Mouse (Mus musculus): ENCODE measurements around the gene Gm45711. TPM values are rescaled to one million over a fixed set of nuclear protein-coding genes. Genes with fewer than 3 reads are reported as not detected.

The Gm45711 gene
- not detected for polyA plus RNA-seq (2017; shearing (Covaris generic))

GRCm38 (mm10) chr8:104309441-104310155 lies at the start of gene Gm45711, which contains the start of gene Cmtm1:
TSS of gene Gm45711 (minus strand) at chr8:104310081.
TSS of gene Cmtm1 (minus strand) at chr8:104310145.

DNA sequence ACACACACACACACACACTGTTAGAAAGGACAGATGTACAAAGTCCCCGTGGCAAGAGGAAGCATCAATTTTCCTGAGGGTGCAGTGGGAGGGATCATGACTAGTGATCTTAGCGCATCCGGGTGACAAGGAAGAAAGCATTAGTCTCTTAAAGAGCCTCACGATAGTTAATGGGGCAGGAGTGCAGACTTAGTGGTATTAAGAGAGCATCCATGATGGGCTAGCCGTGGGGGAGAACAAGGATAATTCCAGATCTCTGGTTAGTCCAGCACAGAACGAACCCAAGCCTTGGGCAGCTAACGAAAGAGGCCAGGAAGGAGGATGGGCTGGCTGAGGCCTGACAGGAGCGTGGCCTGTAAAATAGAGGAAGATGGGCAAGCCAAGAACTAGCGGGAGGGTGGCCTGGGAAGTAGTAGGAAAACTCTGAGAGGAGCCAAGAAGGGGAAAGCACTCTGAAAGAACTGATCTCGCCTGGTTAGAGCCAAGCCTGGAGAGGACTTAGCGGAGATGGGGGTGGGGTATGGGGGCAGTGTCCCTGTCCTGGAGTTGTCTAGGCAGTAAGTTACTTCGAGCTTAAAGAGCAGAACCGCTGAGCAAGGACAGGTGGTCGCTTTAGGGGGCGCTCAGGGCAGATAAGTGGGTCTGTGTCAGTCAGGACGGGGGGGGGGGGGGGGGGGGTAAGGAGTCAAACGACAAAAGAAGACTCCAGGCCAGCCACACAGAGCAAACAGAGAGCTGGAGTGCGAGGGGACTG lies 29.5 kb upstream of the Gm45711 start, which contains the start of gene Cmtm3:
Gene Cmtm3, plus strand, starts transcription at position 182 of the 754 bp plus-strand sequence.

DNA sequence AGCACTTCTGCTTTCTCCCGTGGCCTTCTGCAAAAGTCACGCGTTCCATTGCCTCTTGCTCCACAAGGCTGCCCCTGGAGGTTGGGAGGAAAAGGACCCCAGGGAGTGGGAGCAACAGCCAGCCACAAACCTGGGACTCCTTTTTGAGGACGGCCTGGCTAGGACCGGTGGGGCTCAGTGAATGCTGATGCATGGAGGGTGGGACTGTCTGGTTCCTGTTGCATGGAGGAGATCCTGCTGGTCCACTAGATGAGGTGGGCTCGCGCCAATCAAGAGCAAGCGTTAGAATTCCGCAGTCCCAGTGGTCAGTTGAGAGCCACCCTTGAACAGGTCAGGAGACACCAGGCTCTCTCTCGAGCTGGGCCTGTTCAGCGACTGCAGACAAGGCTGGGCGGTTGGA lies 12.0 kb upstream of the Gm45711 start, which contains the start of gene Cmtm2b:
Gene Cmtm2b, plus strand, starts transcription at position 301 of the 400 bp plus-strand sequence.

GRCm38 (mm10) chr8:104321267-104321666 lies 11.4 kb upstream of the Gm45711 start, which contains the start of gene Gm11020:
TSS of gene Gm11020 (plus strand) at chr8:104321567.

DNA sequence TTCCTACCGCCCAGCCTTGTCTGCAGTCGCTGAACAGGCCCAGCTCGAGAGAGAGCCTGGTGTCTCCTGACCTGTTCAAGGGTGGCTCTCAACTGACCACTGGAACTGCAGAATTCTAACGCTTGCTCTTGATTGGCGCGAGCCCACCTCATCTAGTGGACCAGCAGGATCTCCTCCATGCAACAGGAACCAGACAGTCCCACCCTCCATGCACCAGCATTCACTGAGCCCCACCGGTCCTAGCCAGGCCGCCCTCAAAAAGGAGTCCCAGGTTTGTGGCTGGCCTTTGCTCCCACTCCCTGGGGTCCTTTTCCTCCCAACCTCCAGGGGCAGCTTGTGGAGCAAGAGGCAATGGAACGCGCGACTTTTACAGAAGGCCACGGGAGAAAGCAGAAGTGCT lies 16.8 kb downstream of the Gm45711 start, which contains the start of gene Cmtm2a:
Gene Cmtm2a, minus strand, starts transcription at position 101 of the 400 bp plus-strand sequence.

GRCm38 (mm10) chr8:104250439-104251367 lies 59.2 kb downstream of the Gm45711 start, which contains the start of gene Cklf:
TSS of gene Cklf (plus strand) at chr8:104250861.

GRCm38 (mm10) chr8:104248276-104248675 lies 61.6 kb downstream of the Gm45711 start, which contains the start of gene Tk2:
TSS of gene Tk2 (minus strand) at chr8:104248558.

Other genes with a start within 250 kb of the Gm45711 start
- gene Cdh5, start 208.5 kb downstream of the Gm45711 start, polyA plus RNA-seq (2017; shearing (Covaris generic)) = not detected
- not detected for gene Bean1, start 139.6 kb downstream of the Gm45711 start, polyA plus RNA-seq (2017; shearing (Covaris generic))
- gene Tk2, start 61.5 kb downstream of the Gm45711 start, polyA plus RNA-seq (2017; shearing (Covaris generic)) = 74.6 TPM
- 138 TPM for gene Cklf, start 59.2 kb downstream of the Gm45711 start, polyA plus RNA-seq (2017; shearing (Covaris generic))
- gene Cmtm2a, start 16.9 kb downstream of the Gm45711 start, polyA plus RNA-seq (2017; shearing (Covaris generic)) = not detected
- gene Cmtm1, start 64 bp upstream of the Gm45711 start, polyA plus RNA-seq (2017; shearing (Covaris generic)) = not detected
- not detected for gene Gm11020, start 11.5 kb upstream of the Gm45711 start, polyA plus RNA-seq (2017; shearing (Covaris generic))
- gene Cmtm2b, start 12.1 kb upstream of the Gm45711 start, polyA plus RNA-seq (2017; shearing (Covaris generic)) = not detected
- 29.7 TPM for gene Cmtm3, start 29.3 kb upstream of the Gm45711 start, polyA plus RNA-seq (2017; shearing (Covaris generic))
- 0.09 TPM for gene Cmtm4, start 85.7 kb upstream of the Gm45711 start, polyA plus RNA-seq (2017; shearing (Covaris generic))
- gene Dync1li2, start 133.0 kb upstream of the Gm45711 start, polyA plus RNA-seq (2017; shearing (Covaris generic)) = 52.2 TPM
- gene Terb1, start 199.8 kb upstream of the Gm45711 start, polyA plus RNA-seq (2017; shearing (Covaris generic)) = 0.12 TPM
- 103 TPM for gene Nae1, start 224.6 kb upstream of the Gm45711 start, polyA plus RNA-seq (2017; shearing (Covaris generic))
- 5.3 TPM for gene Car7, start 224.6 kb upstream of the Gm45711 start, polyA plus RNA-seq (2017; shearing (Covaris generic))

All from CD4-positive, CD25-positive, alpha-beta regulatory T cell, adult 9 weeks (primary cell).